Mouse (Mus musculus) c-Kit-positive CD71-positive TER-119-negative erythroid progenitor cells, embryonic 14.5 days (primary cell): Measurements from ENCODE around the gene Olfr818.
"Not testable (repeated sequence)": the region's sequence is repeated elsewhere in the genome, so short reads cannot be mapped to it uniquely, and the experiment has no call there.

ENCODE experiments used
- DNase-seq: peaks from one replicate; pipeline ENCODE4 v3.0.0-alpha.2; 2013; ENCODE audit warnings: low read depth

The Olfr818 gene

GRCm38 (mm10) chr10:129949000-129949399 lies at the start of gene Olfr818:
Gene Olfr818 (minus strand): TSS chr10:129949100.
- DNase-seq = no peak

GRCm38 (mm10) chr10:129984962-129985361 lies 36.1 kb upstream of the Olfr818 start, which contains the start of gene Gm10310:
Gene Gm10310 (minus strand): TSS chr10:129985062.
- DNase-seq = not testable (repeated sequence)

DNA sequence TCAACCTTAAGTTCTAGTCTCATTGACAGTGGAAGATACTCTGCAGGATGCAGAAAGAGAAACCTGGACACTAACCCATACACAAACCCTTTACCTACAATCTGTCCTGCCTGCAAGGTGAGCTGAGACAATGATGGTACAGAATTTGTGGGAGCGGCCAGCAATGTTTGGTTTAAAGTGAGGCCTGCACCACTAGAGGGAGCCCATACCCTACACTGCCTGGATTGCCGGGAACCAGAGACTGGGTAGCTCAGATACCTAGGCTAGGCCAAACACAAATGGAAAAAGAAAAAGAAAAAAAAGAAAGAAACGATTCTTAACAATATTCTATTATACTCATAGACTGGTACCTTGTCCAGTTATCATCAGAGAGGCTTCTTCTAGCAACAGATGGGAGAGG lies 33.0 kb upstream of the Olfr818 start:
- not testable (repeated sequence) for DNase-seq

DNA sequence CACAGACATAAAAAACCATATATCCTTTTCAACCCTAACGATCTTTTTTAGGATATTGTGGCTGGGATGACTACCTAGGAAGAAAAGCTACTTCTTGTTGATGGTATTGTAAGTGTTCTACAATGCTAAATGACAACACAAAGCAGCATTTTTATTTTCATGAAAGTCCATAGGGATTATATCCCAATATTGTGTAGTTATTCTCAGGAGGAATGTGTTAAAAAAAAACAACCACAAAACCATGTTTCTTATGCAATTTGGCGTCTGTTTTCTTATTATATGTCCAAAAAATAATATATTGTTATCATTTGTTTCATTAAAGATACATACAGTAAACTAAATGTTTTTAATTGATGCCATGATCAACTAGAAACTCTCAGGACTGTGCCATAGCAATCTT lies 27.1 kb upstream of the Olfr818 start, which contains the start of gene Olfr247:
Gene Olfr247 (minus strand): TSS at position 101 of the 400 bp plus-strand sequence.
- DNase-seq = not testable (repeated sequence)

- not testable (repeated sequence) for DNase-seq
Measured at GRCm38 (mm10) chr10:129972994-129973393, 24.1 kb upstream of the Olfr818 start.

DNA sequence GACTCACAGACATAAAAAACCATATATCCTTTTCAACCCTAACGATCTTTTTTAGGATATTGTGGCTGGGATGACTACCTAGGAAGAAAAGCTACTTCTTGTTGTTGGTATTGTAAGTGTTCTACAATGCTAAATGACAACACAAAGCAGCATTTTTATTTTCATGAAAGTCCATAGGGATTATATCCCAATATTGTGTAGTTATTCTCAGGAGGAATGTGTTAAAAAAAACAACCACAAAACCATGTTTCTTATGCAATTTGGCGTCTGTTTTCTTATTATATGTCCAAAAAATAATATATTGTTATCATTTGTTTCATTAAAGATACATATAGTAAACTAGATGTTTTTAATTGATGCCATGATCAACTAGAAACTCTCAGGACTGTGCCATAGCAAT lies 18.3 kb upstream of the Olfr818 start, which contains the start of gene Olfr819:
Gene Olfr819 (minus strand): TSS at position 101 of the 400 bp plus-strand sequence.
- not testable (repeated sequence) for DNase-seq

GRCm38 (mm10) chr10:129966232-129966631 lies 17.3 kb upstream of the Olfr818 start:
- DNase-seq = not testable (repeated sequence)

DNA sequence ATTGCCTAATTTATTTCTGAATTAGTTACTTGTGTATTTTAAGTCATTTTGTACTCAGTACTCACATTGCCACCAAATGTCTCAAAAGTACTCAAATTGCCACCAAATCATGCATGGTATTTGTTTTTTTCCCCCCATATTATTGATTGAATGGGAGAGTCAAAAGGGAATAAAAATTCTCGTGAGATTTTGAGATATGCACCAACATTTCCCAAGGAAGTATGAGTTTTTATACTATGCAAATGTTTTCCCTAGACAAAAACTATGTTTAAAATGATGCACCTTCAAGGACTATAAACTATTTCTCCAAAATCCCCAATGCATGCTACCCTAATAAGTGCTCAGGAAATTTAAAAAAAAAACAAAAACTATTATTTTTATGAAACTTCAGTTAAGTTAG lies 33.4 kb downstream of the Olfr818 start, which contains the start of gene Olfr816:
Gene Olfr816 (minus strand): TSS at position 101 of the 400 bp plus-strand sequence.
- no peak for DNase-seq

DNA sequence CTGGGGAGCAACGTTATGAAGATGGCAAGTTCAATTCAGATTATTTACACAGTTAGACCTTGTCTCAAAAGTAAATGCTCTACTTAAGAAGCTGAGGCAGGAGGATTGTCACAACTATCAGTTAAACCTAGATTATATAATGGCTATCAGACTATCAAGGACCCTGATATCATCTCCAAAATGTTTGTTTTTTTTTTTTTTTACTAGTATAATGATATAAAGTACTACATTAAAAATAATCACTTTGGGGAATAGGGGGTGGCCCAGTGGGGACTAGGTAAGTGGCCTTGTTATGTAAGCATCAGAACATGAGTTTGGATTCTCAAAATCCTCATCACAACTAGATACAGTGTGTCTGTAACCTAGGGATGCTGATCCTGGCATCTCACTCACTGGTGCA lies 43.1 kb downstream of the Olfr818 start, which contains the start of gene Olfr815:
Gene Olfr815 (minus strand): TSS at position 101 of the 400 bp plus-strand sequence.
- not testable (repeated sequence) for DNase-seq
